In genomic region chr14:102190786-102191185, GRCm38 (mm10) we compare ENCODE assay signal across 25 mouse cellular contexts.
DNase-seq lines count a peak whose midpoint lies in the region; ATAC-seq and TF ChIP-seq lines count a peak whose summit lies in the region.
"Had no signal": no experiment of that assay in that cellular context is flagged by ENCODE, and none has a peak within 500 bp of the region (broad histone marks: within the 10 kb centered on the region; RNA-seq: fewer than 3 reads in every experiment).

No protein-coding gene starts in this region.

- peak; percentile 4 for DNase-seq in kidney, adult 9 months
- DNase-seq in kidney, postnatal 4 days: no peak
- DNase-seq in lung, embryonic 14.5 days: no peak
- no peak for DNase-seq in lung, postnatal 4 days
- no peak for DNase-seq in adrenal gland, adult 2 months
- DNase-seq in adrenal gland, adult 18-20 months (ENCODE audit: low spot score in 2 of 2): no peak
- DNase-seq: adrenal gland, postnatal 14 days; cerebellum, adult 11 months; cerebellum, adult 2 months; cerebellum, adult 9-11 months; cerebellum, postnatal 25 days; forebrain, postnatal 0 days; gastrocnemius, adult 2 months; gastrocnemius, postnatal 14 days; heart, adult 18-20 months had no signal

- H3K4me3 ChIP-seq in lung, embryonic 14.5 days (ENCODE audit: low read depth, low read length): no peak overlapping the region
- H3K4me3 ChIP-seq in kidney, embryonic 16.5 days (ENCODE audit: low read length): no peak overlapping the region
- H3K4me3 ChIP-seq: embryonic facial prominence, embryonic 12.5 days; embryonic facial prominence, embryonic 15.5 days; gastrocnemius, adult 2 months; heart, embryonic 12.5 days; heart, embryonic 15.5 days; hindbrain, embryonic 12.5 days; hindbrain, embryonic 15.5 days had no signal

- H3K27me3 ChIP-seq in lung, embryonic 14.5 days (ENCODE audit: insufficient read depth, low read length): no peaks in the 10 kb centered on the region
- H3K27me3 ChIP-seq in kidney, embryonic 16.5 days (ENCODE audit: insufficient read depth, low read length): no peaks in the 10 kb centered on the region
- H3K27me3 ChIP-seq: embryonic facial prominence, embryonic 12.5 days; embryonic facial prominence, embryonic 15.5 days; heart, embryonic 12.5 days; heart, embryonic 15.5 days; hindbrain, embryonic 12.5 days; hindbrain, embryonic 15.5 days had no signal

- H3K36me3 ChIP-seq in lung, embryonic 14.5 days (ENCODE audit: insufficient read depth): no peaks in the 10 kb centered on the region
- H3K36me3 ChIP-seq in kidney, embryonic 16.5 days (ENCODE audit: insufficient read depth, low read length): no peaks in the 10 kb centered on the region
- H3K36me3 ChIP-seq: embryonic facial prominence, embryonic 12.5 days; embryonic facial prominence, embryonic 15.5 days; heart, embryonic 12.5 days; heart, embryonic 15.5 days; hindbrain, embryonic 12.5 days; hindbrain, embryonic 15.5 days had no signal

- TF ChIP-seq CTCF in lung, embryonic 14.5 days (IDR thresholded peaks at IDR 0.05; ENCODE audit: low read depth): no peak

- H3K4me1 ChIP-seq in lung, embryonic 14.5 days (ENCODE audit: insufficient read depth): no peaks in the 10 kb centered on the region
- 0 out of 2 replicates have a peak, but pooled peaks cover 3% of the 10 kb centered on the region for H3K4me1 ChIP-seq in kidney, embryonic 16.5 days (ENCODE audit: insufficient read depth, low read length)
- H3K4me1 ChIP-seq: embryonic facial prominence, embryonic 12.5 days; embryonic facial prominence, embryonic 15.5 days; heart, embryonic 12.5 days; hindbrain, embryonic 12.5 days; hindbrain, embryonic 15.5 days had no signal

- H3K4me2 ChIP-seq in lung, embryonic 14.5 days: no peak overlapping the region
- H3K4me2 ChIP-seq in kidney, embryonic 16.5 days (replicated peaks; ENCODE audit: low read depth, low read length): no peak overlapping the region
- H3K4me2 ChIP-seq: embryonic facial prominence, embryonic 12.5 days; embryonic facial prominence, embryonic 15.5 days; heart, embryonic 12.5 days; heart, embryonic 15.5 days; hindbrain, embryonic 12.5 days; hindbrain, embryonic 15.5 days had no signal

- H3K9me3 ChIP-seq in lung, embryonic 14.5 days (ENCODE audit: low read depth, low read length): no peaks in the 10 kb centered on the region
- H3K9me3 ChIP-seq in kidney, embryonic 16.5 days (ENCODE audit: low read length): no peaks in the 10 kb centered on the region
- H3K9me3 ChIP-seq: embryonic facial prominence, embryonic 12.5 days; embryonic facial prominence, embryonic 15.5 days; heart, embryonic 12.5 days; heart, embryonic 15.5 days; hindbrain, embryonic 12.5 days; hindbrain, embryonic 15.5 days had no signal

- H3K27ac ChIP-seq in lung, embryonic 14.5 days (ENCODE audit: low read depth): no peak overlapping the region
- no peak overlapping the region for H3K27ac ChIP-seq in kidney, embryonic 16.5 days (ENCODE audit: low read length)
- H3K27ac ChIP-seq: embryonic facial prominence, embryonic 12.5 days; embryonic facial prominence, embryonic 15.5 days; gastrocnemius, adult 2 months; heart, embryonic 15.5 days; hindbrain, embryonic 12.5 days; hindbrain, embryonic 15.5 days had no signal

- WGBS in lung, embryonic 14.5 days: 35% methylated on average over 1 of the region's 1 CpGs
- 7% methylated on average over 1 of the region's 1 CpGs for WGBS in kidney, embryonic 16.5 days

- H3K9ac ChIP-seq in lung, embryonic 14.5 days: no peak overlapping the region
- H3K9ac ChIP-seq in kidney, embryonic 16.5 days (replicated peaks; ENCODE audit: low read length): no peak overlapping the region
- H3K9ac ChIP-seq: embryonic facial prominence, embryonic 12.5 days; embryonic facial prominence, embryonic 15.5 days; forebrain, postnatal 0 days; heart, embryonic 12.5 days; heart, embryonic 15.5 days; hindbrain, embryonic 12.5 days; hindbrain, embryonic 15.5 days had no signal

- ATAC-seq in lung, embryonic 14.5 days (ENCODE audit: insufficient read depth): 0 out of 2 replicates have a peak, but pooled peaks have one; percentile 21
- peak; percentile 67 for ATAC-seq in kidney, embryonic 16.5 days (ENCODE audit: low FRiP score, low TSS enrichment)
- ATAC-seq: activated CD4-positive, CD25-positive, alpha-beta regulatory T cell, adult 4 months; CD4-positive, CD25-positive, alpha-beta regulatory T cell, adult 4 months; forebrain, embryonic 14.5 days; forebrain, postnatal 0 days had no signal
